Mouse (Mus musculus): Measurements from ENCODE around the gene Dnase1l2. TPM values are rescaled to one million over a fixed set of nuclear protein-coding genes. Genes with fewer than 3 reads are reported as not detected.

Gene Dnase1l2
- polyA plus RNA-seq, 1 experiment from 2014 or later: 17.2 TPM

DNA sequence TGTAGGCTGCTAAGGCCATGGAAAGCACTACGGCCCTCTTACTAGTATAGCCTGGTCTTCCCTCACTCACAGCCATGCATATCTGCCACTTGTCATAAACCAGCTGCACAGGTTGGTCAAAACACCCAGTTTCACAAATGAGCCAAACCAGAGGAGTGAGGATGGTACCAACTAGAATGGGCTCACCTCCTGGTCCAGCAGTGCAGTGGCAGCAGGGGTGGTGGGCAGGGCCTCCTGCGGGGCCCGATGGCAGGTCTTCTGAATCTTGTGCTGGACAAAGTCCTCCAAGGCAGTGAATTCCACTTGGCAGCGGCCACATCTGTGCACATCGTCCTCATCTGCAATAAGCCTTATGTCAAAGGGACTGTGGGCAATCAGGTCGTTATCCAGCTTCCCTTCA is 8.3 kb upstream of the Dnase1l2 start:
- H3K9ac ChIP-seq: no peak overlapping the region
- ATAC-seq (ENCODE audit: insufficient number of reproducible peaks, low FRiP score, low TSS enrichment, low read depth): no peak
- no peak overlapping the region for H3K27ac ChIP-seq (replicated peaks)
- no peaks in the 10 kb centered on the region for H3K27me3 ChIP-seq
- no peak overlapping the region for H3K4me3 ChIP-seq (replicated peaks)
- peaks cover 18% of the 10 kb centered on the region; the same call in 1 of the 2 replicates for H3K4me1 ChIP-seq
- peaks cover 55% of the 10 kb centered on the region for H3K36me3 ChIP-seq
- H3K4me2 ChIP-seq (replicated peaks): no peak overlapping the region
- H3K9me3 ChIP-seq (replicated peaks): no peaks in the 10 kb centered on the region
- WGBS: 96% methylated on average over 6 of the region's 6 CpGs

- no peaks in the 10 kb centered on the region for H3K27me3 ChIP-seq
- peaks cover 12% of the 10 kb centered on the region; the same call in 1 of the 2 replicates for H3K4me1 ChIP-seq
- H3K27ac ChIP-seq (replicated peaks): no peak overlapping the region
- 93% methylated on average over 6 of the region's 6 CpGs for WGBS
- H3K9ac ChIP-seq: no peak overlapping the region
- H3K36me3 ChIP-seq: peaks cover 72% of the 10 kb centered on the region
- H3K4me2 ChIP-seq (replicated peaks): no peak overlapping the region
- no peaks in the 10 kb centered on the region for H3K9me3 ChIP-seq (replicated peaks)
- no peak overlapping the region for H3K4me3 ChIP-seq (replicated peaks)
- ATAC-seq (ENCODE audit: insufficient number of reproducible peaks, low FRiP score, low TSS enrichment, low read depth): no peak
Measured at GRCm38 (mm10) chr17:24449507-24449906, 6.6 kb upstream of the Dnase1l2 start.

DNA sequence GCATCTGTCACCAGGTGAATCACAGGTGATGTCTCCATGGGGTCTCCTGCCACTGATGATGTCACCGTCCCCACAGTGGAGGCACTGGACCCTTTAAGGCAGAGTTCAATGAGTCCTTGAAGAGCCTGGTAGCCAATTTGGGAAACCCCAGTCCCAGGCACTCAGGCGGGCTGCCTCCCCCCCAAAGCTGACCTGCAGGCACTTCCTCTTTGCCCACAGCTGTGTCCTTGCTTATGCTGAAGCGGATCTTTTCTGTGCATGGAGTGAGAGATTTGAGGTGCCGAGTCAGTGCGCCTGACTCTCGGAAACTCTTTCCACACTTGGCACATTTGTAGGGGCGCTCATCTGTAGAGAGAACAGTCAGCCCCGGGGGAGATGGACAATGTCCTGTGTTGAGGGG is 3.7 kb upstream of the Dnase1l2 start:
- no peak for ATAC-seq (ENCODE audit: insufficient number of reproducible peaks, low FRiP score, low TSS enrichment, low read depth)
- Histone ChIP-seq H3K9ac (no peak overlapping the region), H3K4me2 (replicated peaks) (no peak overlapping the region), H3K9me3 (replicated peaks) (no peaks in the 10 kb centered on the region), H3K4me3 (replicated peaks) (no peak overlapping the region), H3K27me3 (no peaks in the 10 kb centered on the region), H3K4me1 (no peaks in the 10 kb centered on the region), H3K27ac (replicated peaks) (no peak overlapping the region), H3K36me3 (peaks cover 81% of the 10 kb centered on the region)
- WGBS: 90% methylated on average over 8 of the region's 8 CpGs

- Histone ChIP-seq H3K4me2 (replicated peaks) (no peak overlapping the region), H3K36me3 (peaks cover 81% of the 10 kb centered on the region), H3K9ac (no peak overlapping the region), H3K27ac (replicated peaks) (peak overlapping the region; percentile 55; the same call in 1 of the 2 replicates), H3K4me1 (no peaks in the 10 kb centered on the region), H3K27me3 (no peaks in the 10 kb centered on the region), H3K9me3 (replicated peaks) (no peaks in the 10 kb centered on the region), H3K4me3 (replicated peaks) (no peak overlapping the region)
- no peak for ATAC-seq (ENCODE audit: insufficient number of reproducible peaks, low FRiP score, low TSS enrichment, low read depth)
- 66% methylated on average over 4 of the region's 4 CpGs for WGBS
Measured at GRCm38 (mm10) chr17:24443409-24443808, 504 bp upstream of the Dnase1l2 start.

DNA sequence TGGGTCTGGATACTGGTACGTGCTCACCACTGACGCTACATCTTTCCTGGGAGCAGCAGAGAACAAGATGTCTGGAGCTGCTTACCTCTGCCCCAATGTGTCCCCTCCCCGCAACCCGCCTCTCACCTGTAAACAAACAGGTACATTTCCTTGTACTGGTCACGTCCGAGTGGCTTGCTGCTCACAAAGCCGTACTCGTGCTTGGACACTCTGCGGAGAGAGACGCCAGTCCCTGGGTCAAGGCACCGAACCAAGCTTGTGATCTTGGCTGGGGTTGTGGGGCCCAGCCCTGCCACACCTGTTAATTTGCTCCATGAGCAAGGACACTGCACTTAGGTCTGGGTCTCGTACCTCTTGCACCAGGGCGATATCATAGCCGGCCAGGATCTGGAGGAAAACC is 798 bp downstream of the Dnase1l2 start:
- no peak for ATAC-seq (ENCODE audit: insufficient number of reproducible peaks, low FRiP score, low TSS enrichment, low read depth)
- WGBS: 86% methylated on average over 14 of the region's 14 CpGs
- no peak overlapping the region for H3K27ac ChIP-seq (replicated peaks)
- no peak overlapping the region for H3K4me3 ChIP-seq (replicated peaks)
- H3K9ac ChIP-seq: no peak overlapping the region
- no peaks in the 10 kb centered on the region for H3K4me1 ChIP-seq
- H3K4me2 ChIP-seq (replicated peaks): no peak overlapping the region
- peaks cover 73% of the 10 kb centered on the region for H3K36me3 ChIP-seq
- no peaks in the 10 kb centered on the region for H3K9me3 ChIP-seq (replicated peaks)
- H3K27me3 ChIP-seq: no peaks in the 10 kb centered on the region

DNA sequence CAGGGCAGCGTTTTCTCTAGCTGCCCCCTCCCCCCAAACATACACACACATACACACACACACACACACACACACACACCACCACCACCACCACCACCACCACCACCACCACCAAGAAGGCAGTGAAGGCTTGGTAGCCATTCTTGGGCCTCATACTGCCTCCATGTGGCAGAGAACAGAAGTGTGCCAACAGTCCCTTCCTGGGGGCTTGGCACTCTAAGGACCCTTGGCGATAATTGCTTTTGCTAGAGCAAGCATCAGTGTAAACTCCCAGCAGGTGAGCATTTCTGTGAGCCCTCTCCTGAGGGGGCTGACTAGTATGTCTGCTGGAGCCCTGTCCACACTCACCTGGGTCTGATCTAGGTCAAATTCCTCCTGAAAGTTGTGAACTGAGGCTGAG is 1.8 kb downstream of the Dnase1l2 start:
- ATAC-seq (ENCODE audit: insufficient number of reproducible peaks, low FRiP score, low TSS enrichment, low read depth): no peak
- peaks cover 63% of the 10 kb centered on the region for H3K36me3 ChIP-seq
- WGBS: 61% methylated on average over 2 of the region's 2 CpGs

DNA sequence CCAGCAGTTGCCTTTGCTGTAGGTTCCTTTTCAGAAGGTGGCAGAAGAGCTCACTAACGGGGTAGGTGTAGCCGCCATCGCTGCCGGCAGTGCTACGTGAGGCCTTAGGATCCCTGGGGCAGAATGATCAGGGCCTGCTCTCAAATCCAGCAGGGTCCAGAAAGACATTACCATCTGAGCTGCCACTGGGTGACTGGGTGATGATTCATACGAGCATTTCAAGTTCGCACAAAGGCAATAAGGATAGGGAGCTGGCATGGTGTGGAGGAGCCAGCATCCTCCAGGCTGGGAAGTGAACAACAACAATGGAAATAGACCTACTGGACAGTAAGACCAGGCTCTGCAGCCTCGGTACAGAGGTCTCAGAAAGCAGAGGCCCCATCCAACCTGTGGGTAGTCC is 2.5 kb downstream of the Dnase1l2 start:
- Histone ChIP-seq H3K9me3 (replicated peaks) (no peaks in the 10 kb centered on the region), H3K4me2 (replicated peaks) (no peak overlapping the region), H3K27me3 (no peaks in the 10 kb centered on the region), H3K4me3 (replicated peaks) (no peak overlapping the region), H3K9ac (no peak overlapping the region), H3K27ac (replicated peaks) (no peak overlapping the region), H3K36me3 (peaks cover 55% of the 10 kb centered on the region), H3K4me1 (no peaks in the 10 kb centered on the region)
- ATAC-seq (ENCODE audit: insufficient number of reproducible peaks, low FRiP score, low TSS enrichment, low read depth): no peak
- 86% methylated on average over 8 of the region's 8 CpGs for WGBS

More for the DNA sequence above, 1.8 kb downstream of the Dnase1l2 start:
- H3K9me3 ChIP-seq (replicated peaks): no peaks in the 10 kb centered on the region
- no peak overlapping the region for H3K4me2 ChIP-seq (replicated peaks)
- no peak overlapping the region for H3K4me3 ChIP-seq (replicated peaks)
- H3K27me3 ChIP-seq: no peaks in the 10 kb centered on the region
- no peak overlapping the region for H3K27ac ChIP-seq (replicated peaks)
- H3K9ac ChIP-seq: no peak overlapping the region
- no peaks in the 10 kb centered on the region for H3K4me1 ChIP-seq

GRCm38 (mm10) chr17:24437016-24437415 is 5.9 kb downstream of the Dnase1l2 start:
- WGBS: 72% methylated on average over 5 of the region's 5 CpGs
- peak; percentile 29; the same call in 1 of the 2 replicates for ATAC-seq (ENCODE audit: insufficient number of reproducible peaks, low FRiP score, low TSS enrichment, low read depth)
- Histone ChIP-seq H3K9ac (no peak overlapping the region), H3K9me3 (replicated peaks) (no peaks in the 10 kb centered on the region), H3K4me3 (replicated peaks) (no peak overlapping the region), H3K36me3 (peaks cover 48% of the 10 kb centered on the region), H3K27me3 (no peaks in the 10 kb centered on the region), H3K27ac (replicated peaks) (no peak overlapping the region), H3K4me1 (no peaks in the 10 kb centered on the region), H3K4me2 (replicated peaks) (no peak overlapping the region)

GRCm38 (mm10) chr17:24429201-24429983 is 13.5 kb downstream of the Dnase1l2 start:
- H3K9ac ChIP-seq: no peak overlapping the region
- H3K4me3 ChIP-seq (replicated peaks): no peak overlapping the region
- WGBS: 84% methylated on average over 14 of the region's 14 CpGs
- H3K9me3 ChIP-seq (replicated peaks): no peaks in the 10 kb centered on the region
- ATAC-seq (ENCODE audit: insufficient number of reproducible peaks, low FRiP score, low TSS enrichment, low read depth): no peak
- no peaks in the 10 kb centered on the region for H3K27me3 ChIP-seq
- H3K4me1 ChIP-seq: peaks cover 14% of the 10 kb centered on the region
- H3K36me3 ChIP-seq: peaks cover 16% of the 10 kb centered on the region
- no peak overlapping the region for H3K4me2 ChIP-seq (replicated peaks)
- no peak overlapping the region for H3K27ac ChIP-seq (replicated peaks)

- H3K4me3 ChIP-seq (replicated peaks): peak overlapping the region; percentile 65
- peak overlapping the region; percentile 93 for H3K27ac ChIP-seq (replicated peaks)
- peak overlapping the region; percentile 60 for H3K4me2 ChIP-seq (replicated peaks)
- peaks cover 14% of the 10 kb centered on the region for H3K4me1 ChIP-seq
- H3K9me3 ChIP-seq (replicated peaks): no peaks in the 10 kb centered on the region
- 5% methylated on average over 8 of the region's 8 CpGs for WGBS
- no peaks in the 10 kb centered on the region for H3K27me3 ChIP-seq
- H3K36me3 ChIP-seq: peaks cover 30% of the 10 kb centered on the region
- H3K9ac ChIP-seq: peak overlapping the region; percentile 79
- ATAC-seq (ENCODE audit: insufficient number of reproducible peaks, low FRiP score, low TSS enrichment, low read depth): no peak
Measured at GRCm38 (mm10) chr17:24427170-24427557, 15.7 kb downstream of the Dnase1l2 start.

DNA sequence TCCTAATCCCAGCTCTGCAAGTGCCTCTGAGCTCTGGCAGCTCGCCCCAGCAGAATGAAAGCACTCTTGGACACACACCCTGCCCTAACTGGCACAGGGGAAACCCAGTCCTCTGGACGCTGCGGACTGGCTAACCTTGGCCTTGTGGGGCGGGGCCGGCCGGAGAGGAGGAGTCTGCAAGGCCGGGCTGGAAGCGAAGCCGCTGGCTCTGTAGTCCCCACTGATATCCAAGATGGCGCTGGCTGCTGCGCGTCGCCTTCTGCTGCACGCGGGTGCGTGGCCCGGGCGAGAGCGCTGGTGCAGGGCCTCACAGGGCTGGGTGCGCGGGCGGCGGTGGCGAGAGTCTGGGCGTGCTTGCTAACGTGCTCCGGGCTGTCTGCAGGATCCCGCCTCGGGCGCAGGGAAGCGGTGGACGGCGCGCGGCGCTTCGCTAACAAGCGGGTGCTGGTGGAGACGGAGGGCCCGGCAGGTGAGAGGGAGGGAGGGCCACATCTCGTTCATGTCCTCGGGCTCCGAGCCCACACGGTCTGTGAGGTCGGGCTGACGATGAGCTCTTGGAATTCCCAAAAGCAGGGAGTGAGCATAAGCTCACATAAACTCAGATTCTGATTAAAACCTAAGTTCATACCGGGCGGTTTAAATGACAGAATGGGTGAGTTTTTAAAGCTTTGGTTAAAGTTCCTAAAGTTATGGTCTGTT is 16.3 kb downstream of the Dnase1l2 start, which contains the start of gene Eci1:
Gene Eci1, plus strand, starts transcription at position 171 of the 699 bp plus-strand sequence.
- Histone ChIP-seq H3K27me3 (no peaks in the 10 kb centered on the region), H3K4me1 (peaks cover 14% of the 10 kb centered on the region), H3K4me3 (replicated peaks) (peak within 1 kb of the TSS; percentile 65), H3K9ac (peak within 1 kb of the TSS; percentile 79), H3K9me3 (replicated peaks) (no peaks in the 10 kb centered on the region), H3K36me3 (peaks cover 35% of the 10 kb centered on the region), H3K27ac (replicated peaks) (peak within 1 kb of the TSS; percentile 93), H3K4me2 (replicated peaks) (peak within 1 kb of the TSS; percentile 60)
- peak; percentile 96 for ATAC-seq (ENCODE audit: insufficient number of reproducible peaks, low FRiP score, low TSS enrichment, low read depth)
- under 1% methylated on average over 48 of the region's 48 CpGs for WGBS

Data from embryonic facial prominence, embryonic 15.5 days (tissue).